Comparison of ENCODE assay signal across 21 mouse cellular contexts in genomic region chr7:64244371-64244770, GRCm38 (mm10). TPM values are rescaled to one million over a fixed set of nuclear protein-coding genes. Genes with fewer than 3 reads are reported as not detected.
DNase-seq lines count a peak whose midpoint lies in the region; ATAC-seq and TF ChIP-seq lines count a peak whose summit lies in the region.
"Had no signal": no experiment of that assay in that cellular context is flagged by ENCODE, and none has a peak within 500 bp of the region (broad histone marks: within the 10 kb centered on the region; RNA-seq: fewer than 3 reads in every experiment).

No protein-coding gene starts in this region.

- H3K4me1 ChIP-seq in hindbrain, embryonic 15.5 days (replicated peaks): no peaks in the 10 kb centered on the region
- no peaks in the 10 kb centered on the region for H3K4me1 ChIP-seq in hindbrain, embryonic 10.5 days (replicated peaks)
- H3K4me1 ChIP-seq in midbrain, postnatal 0 days (ENCODE audit: insufficient read depth, low read length): no peaks in the 10 kb centered on the region
- no peaks in the 10 kb centered on the region for H3K4me1 ChIP-seq in midbrain, embryonic 16.5 days (ENCODE audit: control insufficient read depth, insufficient read depth, low read length)
- H3K4me1 ChIP-seq in neural tube, embryonic 14.5 days (ENCODE audit: control insufficient read depth, insufficient read depth, low read length): no peaks in the 10 kb centered on the region
- H3K4me1 ChIP-seq in neural tube, embryonic 15.5 days: no peaks in the 10 kb centered on the region; the same call in none of the 2 replicates
- H3K4me1 ChIP-seq: forebrain, embryonic 13.5 days; forebrain, embryonic 15.5 days had no signal

- H3K27ac ChIP-seq in hindbrain, embryonic 15.5 days (replicated peaks): no peak overlapping the region
- H3K27ac ChIP-seq in hindbrain, embryonic 10.5 days: no peak overlapping the region
- H3K27ac ChIP-seq in midbrain, postnatal 0 days (ENCODE audit: low read depth, low read length): no peak overlapping the region
- H3K27ac ChIP-seq in midbrain, embryonic 16.5 days (ENCODE audit: low read length): no peak overlapping the region
- no peak overlapping the region for H3K27ac ChIP-seq in neural tube, embryonic 14.5 days (ENCODE audit: low read depth, low read length)
- no peak overlapping the region for H3K27ac ChIP-seq in neural tube, embryonic 15.5 days (replicated peaks)
- H3K27ac ChIP-seq: embryonic facial prominence, embryonic 13.5 days; embryonic facial prominence, embryonic 15.5 days; forebrain, embryonic 13.5 days; forebrain, embryonic 15.5 days had no signal

- no peaks in the 10 kb centered on the region for H3K36me3 ChIP-seq in hindbrain, embryonic 15.5 days
- H3K36me3 ChIP-seq in hindbrain, embryonic 10.5 days: no peaks in the 10 kb centered on the region
- H3K36me3 ChIP-seq in midbrain, postnatal 0 days (ENCODE audit: insufficient read depth, low read length): no peaks in the 10 kb centered on the region
- H3K36me3 ChIP-seq in midbrain, embryonic 16.5 days (ENCODE audit: control insufficient read depth, insufficient read depth, low read length): no peaks in the 10 kb centered on the region
- H3K36me3 ChIP-seq in neural tube, embryonic 14.5 days (ENCODE audit: control insufficient read depth, insufficient read depth, low read length): no peaks in the 10 kb centered on the region
- no peaks in the 10 kb centered on the region for H3K36me3 ChIP-seq in neural tube, embryonic 15.5 days
- H3K36me3 ChIP-seq: embryonic facial prominence, embryonic 13.5 days; embryonic facial prominence, embryonic 15.5 days; forebrain, embryonic 15.5 days had no signal

- H3K4me3 ChIP-seq in hindbrain, embryonic 15.5 days: no peak overlapping the region
- H3K4me3 ChIP-seq in hindbrain, embryonic 10.5 days: no peak overlapping the region
- H3K4me3 ChIP-seq in midbrain, postnatal 0 days (ENCODE audit: low read depth, low read length): no peak overlapping the region
- H3K4me3 ChIP-seq in midbrain, embryonic 16.5 days (ENCODE audit: low read depth, low read length): no peak overlapping the region
- no peak overlapping the region for H3K4me3 ChIP-seq in neural tube, embryonic 14.5 days (ENCODE audit: low read depth, low read length)
- no peak overlapping the region for H3K4me3 ChIP-seq in neural tube, embryonic 15.5 days (replicated peaks)
- H3K4me3 ChIP-seq: embryonic facial prominence, embryonic 13.5 days; embryonic facial prominence, embryonic 15.5 days; forebrain, embryonic 13.5 days; forebrain, embryonic 15.5 days had no signal

- no peak for DNase-seq in hindbrain, embryonic 10.5 days (ENCODE audit: low spot score)
- DNase-seq in midbrain, postnatal 0 days (ENCODE audit: low spot score): peak; percentile 24
- no peak for DNase-seq in testis, postnatal 14 days (ENCODE audit: low spot score)
- DNase-seq: adrenal gland, adult 2 months; adrenal gland, postnatal 10 days; adrenal gland, postnatal 25 days; cerebellum, adult 11 months; cerebellum, adult 18-20 months; cerebellum, adult 8-10 months; cerebellum, adult 9-11 months; cerebellum, postnatal 14 days; cerebellum, postnatal 36 days; embryo, embryonic 11 days had no signal

- H3K9ac ChIP-seq in hindbrain, embryonic 15.5 days: no peak overlapping the region
- H3K9ac ChIP-seq in midbrain, postnatal 0 days (replicated peaks; ENCODE audit: low read length, poor library complexity, severe bottlenecking): no peak overlapping the region
- H3K9ac ChIP-seq in midbrain, embryonic 16.5 days (ENCODE audit: low read depth, low read length): no peak overlapping the region
- no peak overlapping the region for H3K9ac ChIP-seq in neural tube, embryonic 14.5 days (replicated peaks; ENCODE audit: low read depth, low read length)
- H3K9ac ChIP-seq in neural tube, embryonic 15.5 days (replicated peaks): no peak overlapping the region
- H3K9ac ChIP-seq: embryonic facial prominence, embryonic 13.5 days; embryonic facial prominence, embryonic 15.5 days; forebrain, embryonic 13.5 days; forebrain, embryonic 15.5 days had no signal

- peak; percentile 68; the same call in 1 of the 2 replicates for ATAC-seq in hindbrain, embryonic 15.5 days (ENCODE audit: low FRiP score, low read depth)
- no peak for ATAC-seq in midbrain, postnatal 0 days (ENCODE audit: low FRiP score)
- ATAC-seq in midbrain, embryonic 16.5 days: no peak
- peak; percentile 69 for ATAC-seq in neural tube, embryonic 14.5 days (ENCODE audit: low read depth)
- ATAC-seq in neural tube, embryonic 15.5 days (ENCODE audit: low FRiP score): peak; percentile 87
- ATAC-seq: forebrain, embryonic 13.5 days; forebrain, embryonic 15.5 days had no signal

- 75% methylated on average over 6 of the region's 6 CpGs for WGBS in hindbrain, embryonic 15.5 days
- 92% methylated on average over 6 of the region's 6 CpGs for WGBS in hindbrain, embryonic 10.5 days
- WGBS in midbrain, postnatal 0 days: 85% methylated on average over 6 of the region's 6 CpGs
- 89% methylated on average over 6 of the region's 6 CpGs for WGBS in midbrain, embryonic 16.5 days
- WGBS in neural tube, embryonic 14.5 days: 57% methylated on average over 6 of the region's 6 CpGs
- 53% methylated on average over 6 of the region's 6 CpGs for WGBS in neural tube, embryonic 15.5 days

- no peaks in the 10 kb centered on the region for H3K27me3 ChIP-seq in hindbrain, embryonic 15.5 days
- H3K27me3 ChIP-seq in hindbrain, embryonic 10.5 days (ENCODE audit: insufficient read depth, poor library complexity, severe bottlenecking): no peaks in the 10 kb centered on the region
- no peaks in the 10 kb centered on the region for H3K27me3 ChIP-seq in midbrain, postnatal 0 days (ENCODE audit: insufficient read depth, low read length)
- H3K27me3 ChIP-seq in midbrain, embryonic 16.5 days (ENCODE audit: control insufficient read depth, insufficient read depth, low read depth, low read length): no peaks in the 10 kb centered on the region
- H3K27me3 ChIP-seq in neural tube, embryonic 14.5 days (ENCODE audit: control insufficient read depth, insufficient read depth, low read length): no peaks in the 10 kb centered on the region
- no peaks in the 10 kb centered on the region for H3K27me3 ChIP-seq in neural tube, embryonic 15.5 days (replicated peaks)
- H3K27me3 ChIP-seq: embryonic facial prominence, embryonic 13.5 days; embryonic facial prominence, embryonic 15.5 days; forebrain, embryonic 13.5 days; forebrain, embryonic 15.5 days had no signal

- H3K9me3 ChIP-seq in hindbrain, embryonic 15.5 days: no peaks in the 10 kb centered on the region
- no peaks in the 10 kb centered on the region for H3K9me3 ChIP-seq in hindbrain, embryonic 10.5 days
- no peaks in the 10 kb centered on the region for H3K9me3 ChIP-seq in midbrain, postnatal 0 days (ENCODE audit: low read length)
- H3K9me3 ChIP-seq in midbrain, embryonic 16.5 days (replicated peaks; ENCODE audit: control insufficient read depth, low read length, poor library complexity, severe bottlenecking): no peaks in the 10 kb centered on the region
- no peaks in the 10 kb centered on the region for H3K9me3 ChIP-seq in neural tube, embryonic 14.5 days (ENCODE audit: control insufficient read depth, low read length)
- H3K9me3 ChIP-seq in neural tube, embryonic 15.5 days (replicated peaks): no peaks in the 10 kb centered on the region
- H3K9me3 ChIP-seq: embryonic facial prominence, embryonic 13.5 days; embryonic facial prominence, embryonic 15.5 days; forebrain, embryonic 13.5 days; forebrain, embryonic 15.5 days had no signal

- no peak overlapping the region for H3K4me2 ChIP-seq in hindbrain, embryonic 15.5 days
- no peak overlapping the region for H3K4me2 ChIP-seq in midbrain, postnatal 0 days (ENCODE audit: low read depth, low read length, poor library complexity, severe bottlenecking)
- H3K4me2 ChIP-seq in midbrain, embryonic 16.5 days (ENCODE audit: low read length): no peak overlapping the region
- H3K4me2 ChIP-seq in neural tube, embryonic 14.5 days (ENCODE audit: low read depth, low read length): no peak overlapping the region
- no peak overlapping the region for H3K4me2 ChIP-seq in neural tube, embryonic 15.5 days
- H3K4me2 ChIP-seq: embryonic facial prominence, embryonic 13.5 days; embryonic facial prominence, embryonic 15.5 days; forebrain, embryonic 13.5 days; forebrain, embryonic 15.5 days had no signal

- no peak for TF ChIP-seq CTCF in midbrain, postnatal 0 days (IDR thresholded peaks at IDR 0.05)

RNA-seq across cellular contexts. Expression of gene Mtmr10, which starts 43.1 kb away (rescaled TPM):
- polyA plus RNA-seq in hindbrain, embryonic 15.5 days (2015; fragmentation: Nextera tagmentation; extraction: Ambion mirVana): 10.9 and 11.0 TPM in 2 replicates
- polyA plus RNA-seq in hindbrain, embryonic 10.5 days (2016; fragmentation: Nextera tagmentation; extraction: Ambion mirVana): 11.9 and 13.1 TPM in 2 replicates
- 10.2 and 10.7 TPM in 2 replicates for total RNA-seq in midbrain, postnatal 0 days (2014; rRNA removed)
- 6.8 and 7.1 TPM in 2 replicates for polyA plus RNA-seq in midbrain, postnatal 0 days (2015; fragmentation: Nextera tagmentation; extraction: Ambion mirVana)
- 8.8 and 9.9 TPM in 2 replicates for polyA plus RNA-seq in midbrain, embryonic 16.5 days (2015; fragmentation: Nextera tagmentation; extraction: Ambion mirVana)
- 17.7 and 20.7 TPM in 2 replicates for polyA plus RNA-seq in neural tube, embryonic 14.5 days (2014; fragmentation: Nextera tagmentation; extraction: Ambion mirVana)
- polyA plus RNA-seq in neural tube, embryonic 15.5 days (2015; fragmentation: Nextera tagmentation; extraction: Ambion mirVana): 12.2 and 13.4 TPM in 2 replicates

Comparison
In these comparisons a context has a peak if more than half of its experiments do, and no peak if none do; other contexts are left out.
1. ATAC-seq: peak in hindbrain, embryonic 15.5 days (single experiment), neural tube, embryonic 14.5 days (single experiment) and neural tube, embryonic 15.5 days (single experiment); none in midbrain, postnatal 0 days (single experiment) and midbrain, embryonic 16.5 days (single experiment).